Mouse (Mus musculus): ENCODE data around the gene Spsb3.

Spsb3 gene

GRCm38 (mm10) chr17:24874989-24875388, 11.5 kb upstream of the Spsb3 start:
- no peak for DNase-seq

GRCm38 (mm10) chr17:24877336-24878116, 8.9 kb upstream of the Spsb3 start:
- no peak for DNase-seq

GRCm38 (mm10) chr17:24878117-24878397, 8.4 kb upstream of the Spsb3 start:
- peak; percentile 45 for DNase-seq

GRCm38 (mm10) chr17:24878531-24878930, 7.9 kb upstream of the Spsb3 start:
- no peak for DNase-seq

- DNase-seq = no peak
These were observed 4.6 kb upstream of the Spsb3 start for GRCm38 (mm10) chr17:24881738-24882440.

GRCm38 (mm10) chr17:24884391-24884790, 2.1 kb upstream of the Spsb3 start:
- DNase-seq = no peak

- no peak for DNase-seq
These were observed 898 bp upstream of the Spsb3 start for GRCm38 (mm10) chr17:24885356-24886133.

- no peak for DNase-seq
These were observed 459 bp downstream of the Spsb3 start for GRCm38 (mm10) chr17:24886932-24887271.

- DNase-seq = no peak
These were observed 1.0 kb downstream of the Spsb3 start for GRCm38 (mm10) chr17:24887291-24888080.

- DNase-seq = no peak
These were observed 2.4 kb downstream of the Spsb3 start for GRCm38 (mm10) chr17:24888862-24889261.

- DNase-seq = no peak
These were observed 4.0 kb downstream of the Spsb3 start for GRCm38 (mm10) chr17:24890151-24891092.

GRCm38 (mm10) chr17:24891321-24891720, 4.9 kb downstream of the Spsb3 start:
- DNase-seq = no peak

GRCm38 (mm10) chr17:24892785-24893184, 6.3 kb downstream of the Spsb3 start:
- no peak for DNase-seq

- DNase-seq = no peak
These were observed 6.8 kb downstream of the Spsb3 start for GRCm38 (mm10) chr17:24893276-24893675.

GRCm38 (mm10) chr17:24894061-24894994, 7.9 kb downstream of the Spsb3 start:
- no peak for DNase-seq

GRCm38 (mm10) chr17:24894995-24895547, 8.6 kb downstream of the Spsb3 start, which contains the start of the genes Eme2 and Mrps34:
Eme2 (minus strand) TSS chr17:24895087.
Mrps34 (plus strand) TSS chr17:24895116.
- DNase-seq = peak; percentile 81

GRCm38 (mm10) chr17:24895571-24896240, 9.3 kb downstream of the Spsb3 start:
- DNase-seq = no peak

- peak; percentile 79 for DNase-seq
These were observed 10.0 kb downstream of the Spsb3 start, which contains the start of gene Nme3 for GRCm38 (mm10) chr17:24896241-24896992. Nme3 (plus strand) TSS chr17:24896500.

GRCm38 (mm10) chr17:24896993-24897269, 10.5 kb downstream of the Spsb3 start:
- no peak for DNase-seq
